Mouse (Mus musculus): ENCODE results near the gene Chpf.

Gene Chpf

GRCm38 (mm10) chr1:75458789-75459684 is 20.1 kb downstream of the Chpf start:
- DNase-seq (ENCODE audit: low spot score in 2 of 2) = no peak

GRCm38 (mm10) chr1:75458025-75458788 is 20.9 kb downstream of the Chpf start:
- DNase-seq (ENCODE audit: low spot score in 2 of 2) = peak; percentile 33 to 40

GRCm38 (mm10) chr1:75457710-75458024 is 21.4 kb downstream of the Chpf start:
- no peak for DNase-seq (ENCODE audit: low spot score in 2 of 2)

GRCm38 (mm10) chr1:75456746-75457564 is 22.2 kb downstream of the Chpf start:
- DNase-seq (ENCODE audit: low spot score in 2 of 2) = no peak

GRCm38 (mm10) chr1:75455948-75456347 is 23.2 kb downstream of the Chpf start:
- DNase-seq (ENCODE audit: low spot score in 2 of 2) = no peak

GRCm38 (mm10) chr1:75455433-75455832 is 23.7 kb downstream of the Chpf start:
- DNase-seq (ENCODE audit: low spot score in 2 of 2) = no peak

- no peak for DNase-seq (ENCODE audit: low spot score in 2 of 2)
Observed at GRCm38 (mm10) chr1:75451900-75452299, 27.2 kb downstream of the Chpf start.

GRCm38 (mm10) chr1:75450314-75451005 is 28.6 kb downstream of the Chpf start, which contains the start of gene Asic4:
Gene Asic4, plus strand, starts transcription at chr1:75450436.
- no peak for DNase-seq (ENCODE audit: low spot score in 2 of 2)

GRCm38 (mm10) chr1:75449377-75450135 is 29.6 kb downstream of the Chpf start:
- no peak for DNase-seq (ENCODE audit: low spot score in 2 of 2)

GRCm38 (mm10) chr1:75448937-75449336 is 30.2 kb downstream of the Chpf start:
- DNase-seq (ENCODE audit: low spot score in 2 of 2) = no peak

- DNase-seq (ENCODE audit: low spot score in 2 of 2) = no peak
Observed at GRCm38 (mm10) chr1:75448052-75448431, 31.1 kb downstream of the Chpf start.

GRCm38 (mm10) chr1:75447265-75448051 is 31.6 kb downstream of the Chpf start:
- no peak for DNase-seq (ENCODE audit: low spot score in 2 of 2)

- no peak for DNase-seq (ENCODE audit: low spot score in 2 of 2)
Observed at GRCm38 (mm10) chr1:75446656-75447055, 32.5 kb downstream of the Chpf start.

GRCm38 (mm10) chr1:75445751-75446611 is 33.1 kb downstream of the Chpf start:
- peak in 1 of 2 experiments; percentile 74 for DNase-seq (ENCODE audit: low spot score in 2 of 2)

GRCm38 (mm10) chr1:75445141-75445701 is 33.9 kb downstream of the Chpf start:
- no peak for DNase-seq (ENCODE audit: low spot score in 2 of 2)

- no peak for DNase-seq (ENCODE audit: low spot score in 2 of 2)
Observed at GRCm38 (mm10) chr1:75444208-75444607, 34.9 kb downstream of the Chpf start.

GRCm38 (mm10) chr1:75443247-75444024 is 35.7 kb downstream of the Chpf start:
- no peak for DNase-seq (ENCODE audit: low spot score in 2 of 2)

- DNase-seq (ENCODE audit: low spot score in 2 of 2) = no peak
Observed at GRCm38 (mm10) chr1:75442811-75443210, 36.3 kb downstream of the Chpf start.
